Mouse (Mus musculus): ENCODE measurements around the gene Acaa1a. TPM values are rescaled to one million over a fixed set of nuclear protein-coding genes. Genes with fewer than 3 reads are reported as not detected.

Acaa1a gene
- polyA plus RNA-seq (2016; fragmentation: Nextera tagmentation; extraction: Ambion mirVana) = 75.2 and 76.8 TPM in 2 replicates

- Histone ChIP-seq H3K27me3 (replicated peaks; ENCODE audit: low read depth, poor library complexity, severe bottlenecking) (peaks cover 27% of the 10 kb centered on the region), H3K4me3 (peak within 1 kb of the TSS; percentile 86), H3K36me3 (replicated peaks) (peaks cover 22% of the 10 kb centered on the region), H3K4me1 (peaks cover 33% of the 10 kb centered on the region), H3K27ac (replicated peaks) (peak within 1 kb of the TSS; percentile 89), H3K9me3 (no peaks in the 10 kb centered on the region)
- DNase-seq (ENCODE audit: low spot score) = peak; percentile 67
- 2% methylated on average over 43 of the region's 43 CpGs for WGBS
Observed at GRCm38 (mm10) chr9:119339558-119340211, at the start of gene Acaa1a. Gene Acaa1a (plus strand): TSS chr9:119339676.

- DNase-seq (ENCODE audit: low spot score) = no peak
- Histone ChIP-seq H3K27me3 (replicated peaks; ENCODE audit: low read depth, poor library complexity, severe bottlenecking) (no peaks in the 10 kb centered on the region), H3K9me3 (no peaks in the 10 kb centered on the region), H3K4me3 (no peak overlapping the region), H3K27ac (replicated peaks) (no peak overlapping the region), H3K36me3 (replicated peaks) (peaks cover 30% of the 10 kb centered on the region), H3K4me1 (no peaks in the 10 kb centered on the region)
- WGBS = 89% methylated on average over 3 of the region's 3 CpGs
Observed at GRCm38 (mm10) chr9:119290791-119291190, 48.7 kb upstream of the Acaa1a start.

GRCm38 (mm10) chr9:119297696-119298095 is 41.8 kb upstream of the Acaa1a start:
- Histone ChIP-seq H3K4me1 (no peaks in the 10 kb centered on the region), H3K36me3 (replicated peaks) (peaks cover 32% of the 10 kb centered on the region), H3K27me3 (replicated peaks; ENCODE audit: low read depth, poor library complexity, severe bottlenecking) (no peaks in the 10 kb centered on the region), H3K9me3 (no peaks in the 10 kb centered on the region), H3K27ac (replicated peaks) (no peak overlapping the region), H3K4me3 (no peak overlapping the region)
- DNase-seq (ENCODE audit: low spot score) = no peak
- WGBS = 87% methylated on average over 6 of the region's 6 CpGs

GRCm38 (mm10) chr9:119298563-119298962 is 40.9 kb upstream of the Acaa1a start:
- Histone ChIP-seq H3K9me3 (no peaks in the 10 kb centered on the region), H3K4me3 (no peak overlapping the region), H3K27me3 (replicated peaks; ENCODE audit: low read depth, poor library complexity, severe bottlenecking) (no peaks in the 10 kb centered on the region), H3K36me3 (replicated peaks) (peaks cover 41% of the 10 kb centered on the region), H3K27ac (replicated peaks) (no peak overlapping the region), H3K4me1 (no peaks in the 10 kb centered on the region)
- 92% methylated on average over 3 of the region's 3 CpGs for WGBS
- no peak for DNase-seq (ENCODE audit: low spot score)

- H3K4me3 ChIP-seq = no peak overlapping the region
- WGBS = 91% methylated on average over 7 of the region's 7 CpGs
- H3K4me1 ChIP-seq = no peaks in the 10 kb centered on the region
- peaks cover 34% of the 10 kb centered on the region for H3K36me3 ChIP-seq (replicated peaks)
- H3K27ac ChIP-seq (replicated peaks) = no peak overlapping the region
- no peaks in the 10 kb centered on the region for H3K27me3 ChIP-seq (replicated peaks; ENCODE audit: low read depth, poor library complexity, severe bottlenecking)
- DNase-seq (ENCODE audit: low spot score) = no peak
- no peaks in the 10 kb centered on the region for H3K9me3 ChIP-seq
Observed at GRCm38 (mm10) chr9:119305863-119306262, 33.6 kb upstream of the Acaa1a start.

- H3K9me3 ChIP-seq = no peaks in the 10 kb centered on the region
- H3K27ac ChIP-seq (replicated peaks) = no peak overlapping the region
- H3K36me3 ChIP-seq (replicated peaks) = peaks cover 3% of the 10 kb centered on the region; the same call in 1 of the 2 replicates
- H3K4me3 ChIP-seq = no peak overlapping the region
- DNase-seq (ENCODE audit: low spot score) = no peak
- no peaks in the 10 kb centered on the region for H3K4me1 ChIP-seq
- 91% methylated on average over 1 of the region's 1 CpGs for WGBS
- H3K27me3 ChIP-seq (replicated peaks; ENCODE audit: low read depth, poor library complexity, severe bottlenecking) = no peaks in the 10 kb centered on the region
Observed at GRCm38 (mm10) chr9:119309067-119309466, 30.4 kb upstream of the Acaa1a start.

GRCm38 (mm10) chr9:119313096-119313495 is 26.4 kb upstream of the Acaa1a start:
- DNase-seq (ENCODE audit: low spot score) = no peak
- WGBS = 93% methylated on average over 10 of the region's 10 CpGs

GRCm38 (mm10) chr9:119318891-119319290 is 20.6 kb upstream of the Acaa1a start:
- Histone ChIP-seq H3K27me3 (replicated peaks; ENCODE audit: low read depth, poor library complexity, severe bottlenecking) (no peaks in the 10 kb centered on the region), H3K36me3 (replicated peaks) (peaks cover 5% of the 10 kb centered on the region; the same call in 1 of the 2 replicates), H3K27ac (replicated peaks) (no peak overlapping the region), H3K4me1 (peaks cover 23% of the 10 kb centered on the region), H3K4me3 (no peak overlapping the region), H3K9me3 (no peaks in the 10 kb centered on the region)
- 88% methylated on average over 1 of the region's 1 CpGs for WGBS
- no peak for DNase-seq (ENCODE audit: low spot score)

More at GRCm38 (mm10) chr9:119313096-119313495, 26.4 kb upstream of the Acaa1a start:
- Histone ChIP-seq H3K4me3 (no peak overlapping the region), H3K9me3 (no peaks in the 10 kb centered on the region), H3K27ac (replicated peaks) (no peak overlapping the region), H3K4me1 (no peaks in the 10 kb centered on the region), H3K27me3 (replicated peaks; ENCODE audit: low read depth, poor library complexity, severe bottlenecking) (no peaks in the 10 kb centered on the region), H3K36me3 (replicated peaks) (peaks cover 2% of the 10 kb centered on the region; the same call in 1 of the 2 replicates)

- no peaks in the 10 kb centered on the region for H3K27me3 ChIP-seq (replicated peaks; ENCODE audit: low read depth, poor library complexity, severe bottlenecking)
- no peak overlapping the region for H3K27ac ChIP-seq (replicated peaks)
- no peaks in the 10 kb centered on the region for H3K9me3 ChIP-seq
- WGBS = 85% methylated on average over 7 of the region's 7 CpGs
- peak overlapping the region; percentile 92 for H3K4me3 ChIP-seq
- no peak for DNase-seq (ENCODE audit: low spot score)
- peaks cover 23% of the 10 kb centered on the region for H3K4me1 ChIP-seq
- peaks cover 5% of the 10 kb centered on the region; the same call in 1 of the 2 replicates for H3K36me3 ChIP-seq (replicated peaks)
Observed at GRCm38 (mm10) chr9:119320446-119320845, 19.0 kb upstream of the Acaa1a start.

- Histone ChIP-seq H3K4me3 (peak overlapping the region; percentile 92), H3K27me3 (replicated peaks; ENCODE audit: low read depth, poor library complexity, severe bottlenecking) (no peaks in the 10 kb centered on the region), H3K27ac (replicated peaks) (no peak overlapping the region; the same call in 1 of the 2 replicates), H3K9me3 (no peaks in the 10 kb centered on the region), H3K36me3 (replicated peaks) (peaks cover 5% of the 10 kb centered on the region; the same call in 1 of the 2 replicates), H3K4me1 (peaks cover 23% of the 10 kb centered on the region)
- DNase-seq (ENCODE audit: low spot score) = peak; percentile 15
- WGBS = 12% methylated on average over 7 of the region's 7 CpGs
Observed at GRCm38 (mm10) chr9:119320946-119321345, 18.5 kb upstream of the Acaa1a start.

GRCm38 (mm10) chr9:119321392-119322229 is 17.9 kb upstream of the Acaa1a start:
- under 1% methylated on average over 59 of the region's 59 CpGs for WGBS
- Histone ChIP-seq H3K4me1 (peaks cover 23% of the 10 kb centered on the region), H3K36me3 (replicated peaks) (peaks cover 5% of the 10 kb centered on the region; the same call in 1 of the 2 replicates), H3K27ac (replicated peaks) (peak overlapping the region; percentile 99), H3K27me3 (replicated peaks; ENCODE audit: low read depth, poor library complexity, severe bottlenecking) (no peaks in the 10 kb centered on the region), H3K9me3 (no peaks in the 10 kb centered on the region), H3K4me3 (peak overlapping the region; percentile 92)
- DNase-seq (ENCODE audit: low spot score) = no peak

GRCm38 (mm10) chr9:119322289-119323259 is 16.9 kb upstream of the Acaa1a start, which contains the start of gene Oxsr1:
Gene Oxsr1 (minus strand): TSS chr9:119322427.
- Histone ChIP-seq H3K27me3 (replicated peaks; ENCODE audit: low read depth, poor library complexity, severe bottlenecking) (no peaks in the 10 kb centered on the region), H3K9me3 (no peaks in the 10 kb centered on the region), H3K36me3 (replicated peaks) (peaks cover 5% of the 10 kb centered on the region; the same call in 1 of the 2 replicates), H3K27ac (replicated peaks) (peak within 1 kb of the TSS; percentile 99), H3K4me3 (peak within 1 kb of the TSS; percentile 92), H3K4me1 (peaks cover 23% of the 10 kb centered on the region)
- peak; percentile 96 for DNase-seq (ENCODE audit: low spot score)
- WGBS = under 1% methylated on average over 76 of the region's 76 CpGs

Measured in embryonic facial prominence, embryonic 10.5 days (tissue).